Mouse (Mus musculus): ENCODE results near the gene C730034F03Rik.

DNA sequence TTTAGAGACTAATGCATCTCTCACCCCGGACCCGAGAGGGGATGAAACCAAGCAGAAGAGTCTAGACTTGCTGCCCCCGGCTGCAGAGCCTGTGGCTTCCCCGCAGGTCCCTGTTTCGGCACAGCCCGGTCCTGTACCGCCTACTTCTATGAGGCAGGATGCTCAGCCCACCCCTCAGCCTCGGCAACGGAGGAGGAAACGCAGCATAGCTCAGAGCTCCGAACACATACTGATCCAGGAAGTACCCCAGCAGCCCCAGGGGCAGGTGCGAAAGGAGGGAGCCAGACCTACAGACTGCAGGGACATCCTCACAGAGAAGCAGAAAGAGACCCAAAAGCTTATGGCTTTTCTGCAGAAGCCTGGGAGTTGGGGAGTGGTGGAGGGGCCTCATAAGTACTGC, 42.3 kb upstream of the C730034F03Rik start:
- TF ChIP-seq CTCF (IDR thresholded peaks at IDR 0.05; ENCODE audit: low read depth) (no peak), EP300 (IDR thresholded peaks at IDR 0.05; ENCODE audit: low read depth) (no peak)
